Mouse (Mus musculus) lung, postnatal 0 days (tissue): ENCODE measurements at regions not wholly inside any gene's neighbourhood (a gene's known extent, or its start where the extent isn't known, plus 50 kb on each side); places are given as distances from the start of the nearest gene placed in this dataset.

Experiments
- CTCF ChIP-seq: IDR thresholded peaks from 2 replicates; pipeline ENCODE4 v1.5.1; 2016; ENCODE audit warnings: antibody characterized with exemption, mild to moderate bottlenecking
- EP300 ChIP-seq: IDR thresholded peaks from 2 replicates; pipeline ENCODE4 v1.6.1; 2016; ENCODE audit warnings: antibody characterized with exemption, mild to moderate bottlenecking, control low read depth

GRCm38 (mm10) chr15:63601543-63601942 is 243.4 kb downstream of the Gsdmc2 start:
- TF ChIP-seq CTCF (peak; percentile 81), EP300 (no peak)
